Mouse (Mus musculus) intestine, embryonic 16.5 days (tissue): ENCODE measurements around the gene Gm20425. TPM values are rescaled to one million over a fixed set of nuclear protein-coding genes. Genes with fewer than 3 reads are reported as not detected.
"Not testable (repeated sequence)": the region's sequence is repeated elsewhere in the genome, so short reads cannot be mapped to it uniquely, and the experiment has no call there.

Experiments used
- ATAC-seq: fragments of 200-750 bp; cut with Nextera tagmentation; 2 replicates; pipeline ENCODE4 v1.8.0; 2017; ENCODE audit warnings: moderate TSS enrichment, moderate library complexity
- H3K27ac ChIP-seq: fragments of 300-500 bp; sonication (generic); 2 replicates; pipeline ENCODE4 v1.5.1; 2014; ENCODE audit warnings: mild to moderate bottlenecking, low read length
- H3K27me3 ChIP-seq: fragments of 300-500 bp; sonication (generic); replicated peaks from 2 replicates; pipeline ENCODE4 v1.6.1; 2014; ENCODE audit warnings: low read length, control low read depth, mixed read lengths; ENCODE audit not compliant: control insufficient read depth, insufficient read depth
- H3K36me3 ChIP-seq: fragments of 300-500 bp; sonication (generic); 2 replicates; pipeline ENCODE4 v1.6.1; 2014; ENCODE audit warnings: low read length, control low read depth; ENCODE audit not compliant: control insufficient read depth, insufficient read depth
- H3K4me1 ChIP-seq: fragments of 300-500 bp; sonication (generic); 2 replicates; pipeline ENCODE4 v1.6.1; 2014; ENCODE audit warnings: low read length, control low read depth, mixed read lengths; ENCODE audit not compliant: control insufficient read depth, insufficient read depth
- H3K4me2 ChIP-seq: fragments of 300-500 bp; sonication (generic); 2 replicates; pipeline ENCODE4 v1.6.1; 2014; ENCODE audit warnings: low read depth, low read length, control low read depth
- H3K4me3 ChIP-seq: fragments of 300-500 bp; sonication (generic); 2 replicates; pipeline ENCODE4 v1.5.1; 2014; ENCODE audit warnings: mild to moderate bottlenecking, low read length
- H3K9ac ChIP-seq: fragments of 300-500 bp; sonication (generic); 2 replicates; pipeline ENCODE4 v1.6.1; 2014; ENCODE audit warnings: low read depth, low read length
- H3K9me3 ChIP-seq: fragments of 300-500 bp; sonication (generic); 2 replicates; pipeline ENCODE4 v1.6.1; 2016; ENCODE audit warnings: low read length, control low read depth; ENCODE audit not compliant: control insufficient read depth
- WGBS: fragments of 180-500 bp; shearing (Covaris S2); extraction: QIAGEN DNeasy Blood & Tissue Kit; methylation state at CpG from one replicate; pipeline ENCODE4 v1.1.7; 2014; 5-methylcytosine and 5-hydroxymethylcytosine counted together
- polyA plus RNA-seq: library from polyadenylated mRNA; unstranded; fragments of >200 nt; fragmentation: Nextera tagmentation; extraction: Ambion mirVana; gene quantifications from 2 replicates; pipeline ENCODE4 v1.2.1, GENCODE M21; 2015

Gm20425 gene
- polyA plus RNA-seq, 1 experiment from 2014 or later, result not detected

DNA sequence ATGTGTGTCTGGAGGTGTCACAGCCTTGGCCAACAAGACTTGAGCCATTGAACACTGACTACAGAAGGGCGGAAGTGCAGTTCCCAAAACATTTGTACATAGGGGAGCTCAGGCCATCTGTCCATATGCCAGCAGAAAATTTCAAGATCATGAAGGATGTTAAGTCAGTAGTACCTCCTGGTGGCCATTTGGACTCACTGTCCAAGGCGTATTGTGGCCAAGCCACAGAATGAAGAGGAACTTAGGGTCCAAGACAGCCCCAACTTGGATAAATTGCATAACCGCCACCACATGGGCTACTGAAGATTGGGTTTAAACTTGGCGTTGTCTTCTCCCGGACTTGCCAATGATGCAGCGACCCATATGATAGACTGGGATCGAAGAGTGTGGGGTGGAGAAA is 54.4 kb downstream of the Gm20425 start:
- Histone ChIP-seq H3K4me2 (no peak overlapping the region), H3K27ac (no peak overlapping the region), H3K9ac (no peak overlapping the region), H3K4me3 (no peak overlapping the region), H3K9me3 (no peaks in the 10 kb centered on the region), H3K4me1 (peaks cover 6% of the 10 kb centered on the region; the same call in 1 of the 2 replicates), H3K27me3 (no peaks in the 10 kb centered on the region), H3K36me3 (no peaks in the 10 kb centered on the region)
- WGBS, result 94% methylated on average over 7 of the region's 7 CpGs
- ATAC-seq, result no peak

DNA sequence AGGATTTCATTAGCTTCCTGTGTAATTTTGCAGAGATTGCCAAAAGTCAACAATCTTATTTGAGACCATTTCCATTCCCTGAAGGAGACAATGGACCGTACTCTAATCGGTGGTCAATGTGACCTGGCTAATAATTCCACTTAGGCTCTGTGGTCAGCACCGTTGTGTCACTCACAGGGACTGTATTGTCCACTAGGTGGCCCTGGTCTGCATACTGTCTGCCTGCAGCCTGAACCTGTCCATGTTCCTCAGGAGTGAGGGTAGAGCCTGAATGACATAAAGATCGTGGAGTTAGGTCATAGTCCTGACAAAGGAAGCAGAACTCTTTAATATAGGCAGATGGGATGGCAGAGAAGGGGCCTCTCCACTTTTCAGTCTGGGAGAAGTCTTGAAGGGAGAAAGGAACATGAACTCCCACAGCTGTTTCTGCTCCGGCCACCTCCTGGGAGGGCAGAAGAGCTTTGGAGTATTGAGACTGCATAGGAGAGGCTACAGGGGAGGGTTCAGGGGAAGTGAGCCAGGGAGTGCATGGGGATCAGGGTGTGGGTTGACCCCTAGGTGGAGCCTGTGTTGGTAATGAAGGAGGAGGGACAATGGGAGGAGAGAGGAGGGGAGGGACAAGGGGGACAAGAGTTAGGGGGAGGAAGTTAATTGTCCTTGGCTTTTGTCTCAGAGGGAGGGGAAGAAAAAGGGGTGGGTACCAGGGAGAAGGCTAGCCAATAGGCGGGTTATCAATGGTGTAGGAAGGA is 55.2 kb downstream of the Gm20425 start:
- WGBS, result 53% methylated on average over 6 of the region's 6 CpGs
- no peak overlapping the region for H3K27ac ChIP-seq
- H3K4me3 ChIP-seq, result no peak overlapping the region
- no peaks in the 10 kb centered on the region for H3K27me3 ChIP-seq
- H3K36me3 ChIP-seq, result no peaks in the 10 kb centered on the region
- ATAC-seq, result peak; percentile 44; the same call in 1 of the 2 replicates
- no peak overlapping the region for H3K9ac ChIP-seq
- no peaks in the 10 kb centered on the region for H3K4me1 ChIP-seq
- no peak overlapping the region for H3K4me2 ChIP-seq
- no peaks in the 10 kb centered on the region for H3K9me3 ChIP-seq

DNA sequence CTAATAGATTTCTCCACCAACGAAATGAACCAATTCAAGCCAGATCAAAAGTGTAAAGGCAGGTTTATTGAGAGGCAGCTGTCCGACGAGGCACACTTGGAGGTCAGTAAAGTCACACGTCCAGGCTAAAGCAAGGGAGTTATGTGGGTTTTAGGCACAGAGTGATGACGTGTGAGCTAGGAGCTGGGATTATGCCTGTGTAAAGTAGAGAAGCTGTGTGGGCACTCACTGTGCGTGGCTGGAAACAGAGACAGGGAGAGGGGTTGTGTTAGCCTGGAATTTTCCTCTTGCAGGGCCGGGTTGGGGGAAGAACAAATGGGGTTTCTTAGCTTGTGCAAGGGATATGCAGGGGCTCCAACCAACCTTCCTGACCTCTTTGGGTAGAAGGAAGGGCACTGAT is 61.3 kb downstream of the Gm20425 start:
- H3K4me2 ChIP-seq, result no peak overlapping the region
- no peaks in the 10 kb centered on the region for H3K9me3 ChIP-seq
- H3K27ac ChIP-seq, result no peak overlapping the region
- H3K9ac ChIP-seq, result no peak overlapping the region
- 65% methylated on average over 7 of the region's 7 CpGs for WGBS
- no peaks in the 10 kb centered on the region for H3K36me3 ChIP-seq
- H3K4me3 ChIP-seq, result no peak overlapping the region
- ATAC-seq, result no peak
- H3K27me3 ChIP-seq, result no peaks in the 10 kb centered on the region
- H3K4me1 ChIP-seq, result no peaks in the 10 kb centered on the region

DNA sequence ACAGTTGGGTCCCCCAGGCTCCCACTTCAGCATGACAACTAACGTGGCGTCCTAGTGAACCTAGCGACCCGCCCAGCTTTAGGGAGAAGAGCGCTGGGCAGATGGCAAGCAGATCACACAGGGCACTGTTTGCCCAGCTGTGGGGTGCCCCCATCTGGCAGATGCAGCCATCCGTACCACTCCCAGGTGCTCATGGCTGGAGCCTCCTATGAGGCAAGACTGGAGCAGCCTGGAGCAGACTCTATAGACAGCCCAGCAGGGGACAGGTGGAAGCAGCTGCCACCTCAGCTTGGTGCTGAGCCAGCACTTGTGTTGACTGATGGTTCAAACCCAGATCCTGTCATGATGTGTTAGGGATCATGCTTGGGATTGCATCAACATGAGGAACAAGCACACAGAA is 62.1 kb downstream of the Gm20425 start:
- peak; percentile 55; the same call in 1 of the 2 replicates for ATAC-seq
- WGBS, result 72% methylated on average over 6 of the region's 6 CpGs
- no peaks in the 10 kb centered on the region for H3K27me3 ChIP-seq
- no peak overlapping the region for H3K4me2 ChIP-seq
- no peak overlapping the region for H3K27ac ChIP-seq
- H3K4me1 ChIP-seq, result no peaks in the 10 kb centered on the region
- H3K4me3 ChIP-seq, result no peak overlapping the region
- no peak overlapping the region for H3K9ac ChIP-seq
- H3K36me3 ChIP-seq, result no peaks in the 10 kb centered on the region
- H3K9me3 ChIP-seq, result no peaks in the 10 kb centered on the region

DNA sequence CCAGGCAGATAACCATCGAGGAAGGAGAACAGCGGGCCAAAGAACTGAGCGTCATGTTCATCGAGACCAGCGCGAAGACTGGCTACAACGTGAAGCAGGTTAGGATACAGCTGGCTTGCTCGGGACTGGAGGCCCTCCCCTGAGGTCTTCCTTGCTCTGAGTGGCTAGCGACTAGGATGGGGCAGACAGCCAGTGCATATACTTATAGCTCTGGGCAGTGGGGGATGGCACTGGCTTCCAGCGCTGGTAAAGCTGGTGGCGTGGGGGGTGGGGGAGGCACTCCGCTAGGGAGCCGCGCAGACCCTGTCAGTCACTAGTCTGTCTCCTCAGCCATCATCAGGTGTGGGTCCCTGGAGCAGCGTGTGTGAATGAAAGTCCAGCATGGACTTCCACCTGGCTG is 66.3 kb downstream of the Gm20425 start:
- Histone ChIP-seq H3K4me1 (no peaks in the 10 kb centered on the region), H3K27me3 (no peaks in the 10 kb centered on the region), H3K36me3 (no peaks in the 10 kb centered on the region), H3K4me3 (no peak overlapping the region), H3K4me2 (no peak overlapping the region), H3K9me3 (no peaks in the 10 kb centered on the region), H3K9ac (no peak overlapping the region), H3K27ac (no peak overlapping the region)
- WGBS, result 71% methylated on average over 15 of the region's 15 CpGs
- no peak for ATAC-seq

DNA sequence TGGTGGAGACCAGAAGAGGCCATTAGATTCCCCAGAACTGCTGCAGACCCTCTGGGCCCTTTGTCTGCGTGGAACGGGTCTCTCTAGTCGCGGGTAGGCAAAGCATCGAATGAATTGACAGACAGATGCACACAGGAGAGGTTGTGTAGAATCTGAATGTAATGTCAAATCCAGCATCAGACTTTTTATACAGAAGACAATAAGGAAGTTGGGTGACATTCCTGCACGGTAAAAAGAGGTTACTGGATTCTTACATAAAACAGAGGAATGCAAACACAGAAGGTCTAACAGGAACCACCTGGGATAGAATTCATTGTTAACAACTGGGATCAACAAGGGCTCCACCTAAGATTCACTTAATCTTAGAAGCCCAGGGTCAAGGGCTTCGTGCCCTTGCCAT is 74.9 kb downstream of the Gm20425 start:
- H3K36me3 ChIP-seq, ATAC-seq, H3K4me1 ChIP-seq, H3K4me2 ChIP-seq, H3K4me3 ChIP-seq, H3K9ac ChIP-seq, H3K27me3 ChIP-seq, H3K27ac ChIP-seq, H3K9me3 ChIP-seq: not testable (repeated sequence)
- 77% methylated on average over 7 of the region's 7 CpGs for WGBS

DNA sequence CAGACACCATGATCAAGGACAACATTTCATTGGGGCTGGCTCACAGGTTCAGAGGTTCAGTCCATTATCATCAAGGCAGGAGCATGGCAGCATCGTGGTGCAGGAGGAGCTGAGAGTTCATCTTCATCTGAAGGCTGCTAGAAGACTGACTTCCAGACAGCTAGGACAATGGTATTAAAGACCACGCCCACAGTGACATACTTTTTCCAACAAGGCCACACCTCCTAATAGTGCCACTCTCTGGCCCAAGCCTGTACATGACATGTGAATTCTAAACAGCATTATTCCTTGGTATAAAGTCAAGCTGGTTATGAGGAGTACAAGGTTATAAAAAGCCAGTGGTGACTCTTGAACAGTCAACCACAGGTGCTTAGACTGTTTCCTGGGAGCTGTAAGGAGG is 75.5 kb downstream of the Gm20425 start:
- Histone ChIP-seq H3K27me3 (no peaks in the 10 kb centered on the region), H3K36me3 (no peaks in the 10 kb centered on the region), H3K4me1 (no peaks in the 10 kb centered on the region), H3K4me3 (no peak overlapping the region), H3K9ac (no peak overlapping the region), H3K27ac (no peak overlapping the region), H3K9me3 (no peaks in the 10 kb centered on the region), H3K4me2 (no peak overlapping the region)
- ATAC-seq, result no peak
- 82% methylated on average over 2 of the region's 2 CpGs for WGBS

DNA sequence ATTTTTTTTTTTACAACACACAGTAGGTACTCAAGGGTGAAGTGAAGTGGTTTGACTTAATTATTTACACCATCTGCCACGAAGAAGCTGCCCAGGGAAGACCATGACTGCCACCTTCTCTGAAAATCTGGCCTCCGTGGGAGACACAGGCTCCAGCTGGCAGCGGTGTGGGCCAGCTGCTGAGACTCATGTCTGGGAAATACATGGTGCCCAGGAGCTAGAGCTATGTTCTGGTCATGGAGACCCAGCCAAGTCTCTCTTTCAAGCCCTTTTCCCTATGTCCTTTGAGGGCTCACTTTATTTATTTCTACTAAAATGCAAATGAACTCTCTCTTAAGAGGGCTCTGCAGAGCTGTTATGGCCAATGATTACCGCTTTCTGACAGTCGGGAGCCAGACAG is 76.8 kb downstream of the Gm20425 start:
- Histone ChIP-seq H3K27ac (no peak overlapping the region), H3K9ac (no peak overlapping the region), H3K36me3 (no peaks in the 10 kb centered on the region), H3K4me2 (no peak overlapping the region), H3K4me1 (no peaks in the 10 kb centered on the region), H3K9me3 (no peaks in the 10 kb centered on the region), H3K4me3 (no peak overlapping the region), H3K27me3 (no peaks in the 10 kb centered on the region)
- WGBS, result 71% methylated on average over 5 of the region's 5 CpGs
- no peak for ATAC-seq

DNA sequence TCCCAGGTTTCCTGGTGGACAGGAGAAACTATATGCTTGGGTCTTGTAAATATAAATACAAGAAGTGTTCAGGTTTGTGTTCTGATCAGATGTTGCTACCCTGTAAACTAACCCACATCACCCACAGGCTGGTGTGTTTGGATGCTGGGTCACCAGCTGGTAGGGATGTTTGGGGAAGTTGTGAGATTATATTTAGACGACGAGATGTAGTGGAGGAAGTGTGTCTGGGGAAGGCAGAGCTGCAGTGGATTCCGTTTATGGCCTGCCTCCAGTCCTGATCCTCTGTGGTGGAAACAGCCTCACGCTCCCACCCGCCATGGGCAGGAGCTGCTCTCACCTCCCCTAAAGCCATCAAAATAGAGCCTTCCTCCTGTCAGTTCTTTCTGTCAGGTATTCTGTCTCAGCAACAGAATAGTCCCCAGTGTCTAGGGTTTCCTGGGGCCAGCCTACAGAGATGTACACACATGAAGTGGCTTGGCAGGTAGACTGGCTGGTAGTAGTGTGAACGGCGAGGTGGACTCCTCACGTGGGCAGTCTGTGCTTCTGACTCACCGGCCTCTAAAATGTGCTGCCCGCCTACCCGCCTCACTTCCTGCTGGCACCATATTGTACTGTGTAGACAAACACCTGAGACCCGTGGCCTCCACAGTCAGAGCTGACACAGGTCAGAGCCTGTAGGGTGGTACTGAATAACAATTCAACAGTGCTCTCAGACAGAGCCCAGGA is 80.9 kb downstream of the Gm20425 start:
- no peaks in the 10 kb centered on the region for H3K36me3 ChIP-seq
- no peak for ATAC-seq
- H3K9me3 ChIP-seq, result no peaks in the 10 kb centered on the region
- H3K27me3 ChIP-seq, result no peaks in the 10 kb centered on the region
- 72% methylated on average over 12 of the region's 12 CpGs for WGBS
- H3K27ac ChIP-seq, result no peak overlapping the region
- no peak overlapping the region for H3K9ac ChIP-seq
- no peaks in the 10 kb centered on the region for H3K4me1 ChIP-seq
- no peak overlapping the region for H3K4me3 ChIP-seq
- H3K4me2 ChIP-seq, result no peak overlapping the region
